In genomic region chr2:164496847-164497690, GRCm38 (mm10) we compare ENCODE assay signal across 1 mouse cellular context.
TF ChIP-seq lines count a peak whose summit lies in the region.

Pigt (plus strand) TSS chr2:164497520.

TF ChIP-seq in CH12.LX, 34 proteins besides CTCF, POLR2A, EP300 and RAD21 (continued from another document):
- TF ChIP-seq POLR2AphosphoS2 (IDR thresholded peaks at IDR 0.05; ENCODE audit: low read depth, low read length) (peak; percentile 42; the same call in 1 of the 2 replicates), MAX (IDR thresholded peaks at IDR 0.05; ENCODE audit: low read length) (peak; percentile 83), MAZ (IDR thresholded peaks at IDR 0.05; ENCODE audit: low read depth, low read length) (peak; percentile 20; the same call in 1 of the 2 replicates), MEF2A (IDR thresholded peaks at IDR 0.05; ENCODE audit: borderline replicate concordance, low read depth, low read length) (no peak; the same call in 1 of the 2 replicates), ZKSCAN1 (IDR thresholded peaks at IDR 0.05; ENCODE audit: borderline replicate concordance, low read depth, low read length) (no peak), MAFK (IDR thresholded peaks at IDR 0.05; ENCODE audit: insufficient replicate concordance, low read length) (no peak), KAT2A (IDR thresholded peaks at IDR 0.05; ENCODE audit: insufficient replicate concordance, low read length) (peak; percentile 85; the same call in 1 of the 2 replicates), PAX5 (IDR thresholded peaks at IDR 0.05; ENCODE audit: low read length) (no peak), TBP (conservative IDR thresholded peaks at IDR 0.05; ENCODE audit: low read depth, low read length) (peak; percentile 70; the same call in 1 of the 2 replicates), ZMIZ1 (IDR thresholded peaks at IDR 0.05; ENCODE audit: low read depth, low read length) (peak; percentile 82), CHD2 (IDR thresholded peaks at IDR 0.05; ENCODE audit: low read length) (peak; percentile 71; the same call in 1 of the 2 replicates), ETS1 (conservative IDR thresholded peaks at IDR 0.05; ENCODE audit: low read depth, low read length) (no peak), BHLHE40 (IDR thresholded peaks at IDR 0.05; ENCODE audit: low read depth, low read length) (no peak), TCF12 (IDR thresholded peaks at IDR 0.05; ENCODE audit: low read depth, low read length) (peak; percentile 84), MYC (IDR thresholded peaks at IDR 0.05; ENCODE audit: low read depth, low read length) (0 out of 2 replicates have a peak, but pooled peaks have one; percentile 44)
